Mouse (Mus musculus) lung, postnatal 4 days (tissue): ENCODE data around the gene Pdcd1lg2.

Experiments used
- DNase-seq, 2 experiments: peaks; one replicate each; pipeline ENCODE4 v3.0.0; 2021

Pdcd1lg2 gene

GRCm38 (mm10) chr19:29419946-29420345, 9.2 kb downstream of the Pdcd1lg2 start:
- DNase-seq = peak in 1 of 2 experiments; percentile 37

- DNase-seq = no peak
Measured at GRCm38 (mm10) chr19:29420397-29420796, 9.7 kb downstream of the Pdcd1lg2 start.

DNA sequence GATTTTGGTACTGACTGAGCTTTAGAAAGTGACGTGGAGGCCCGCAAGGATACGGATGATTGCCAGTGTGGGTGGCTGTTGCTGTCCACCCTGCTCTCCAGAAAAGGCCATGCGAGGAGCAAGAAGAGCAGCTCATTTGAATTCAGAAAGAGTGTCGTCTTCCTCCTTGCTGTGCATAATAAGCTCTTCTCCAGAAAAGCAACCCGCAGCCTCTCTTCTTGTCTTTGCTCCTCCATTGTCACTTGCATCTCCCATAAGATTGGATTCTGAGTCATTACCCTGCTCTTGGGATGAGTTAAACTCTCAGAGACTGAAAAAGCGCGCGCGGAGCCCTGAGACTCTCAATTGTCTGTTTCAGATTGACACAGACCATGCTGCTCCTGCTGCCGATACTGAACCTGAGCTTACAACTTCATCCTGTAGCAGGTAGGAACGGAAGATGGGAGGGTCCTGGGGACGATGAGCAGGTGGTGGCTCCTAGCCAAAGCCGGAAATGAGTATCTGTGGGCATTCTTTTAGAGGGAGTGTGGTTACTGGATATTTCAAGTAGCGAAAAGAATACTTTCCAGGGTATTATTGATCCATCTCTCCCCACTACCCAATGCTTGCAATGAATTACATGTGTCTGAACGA, 11.4 kb downstream of the Pdcd1lg2 start:
- DNase-seq = no peak

- DNase-seq = no peak
Measured at GRCm38 (mm10) chr19:29422796-29423195, 12.1 kb downstream of the Pdcd1lg2 start.

- DNase-seq = no peak
Measured at GRCm38 (mm10) chr19:29430516-29430915, 19.8 kb downstream of the Pdcd1lg2 start.

GRCm38 (mm10) chr19:29430953-29431352, 20.2 kb downstream of the Pdcd1lg2 start:
- DNase-seq = no peak

GRCm38 (mm10) chr19:29436793-29437479, 26.2 kb downstream of the Pdcd1lg2 start:
- DNase-seq = no peak

DNA sequence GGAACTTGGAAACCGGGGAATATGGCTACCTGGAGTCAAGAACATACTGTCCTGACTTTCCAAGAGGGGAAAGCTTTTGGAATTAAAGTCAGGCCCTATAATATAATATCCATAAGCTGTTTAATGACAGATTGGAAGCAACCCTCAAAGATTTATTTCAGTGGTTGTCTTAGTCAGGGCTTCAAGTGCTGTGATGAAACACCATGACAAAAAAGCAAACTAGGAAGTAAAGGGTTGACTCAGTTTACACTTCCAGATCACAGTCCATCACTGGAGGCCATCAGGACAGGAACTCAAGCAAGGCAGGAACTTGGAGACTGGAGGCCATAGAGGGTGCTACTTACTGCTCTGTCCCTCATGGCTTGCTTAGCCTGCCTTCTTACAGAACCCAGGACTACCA, 27.1 kb downstream of the Pdcd1lg2 start:
- DNase-seq = no peak

DNA sequence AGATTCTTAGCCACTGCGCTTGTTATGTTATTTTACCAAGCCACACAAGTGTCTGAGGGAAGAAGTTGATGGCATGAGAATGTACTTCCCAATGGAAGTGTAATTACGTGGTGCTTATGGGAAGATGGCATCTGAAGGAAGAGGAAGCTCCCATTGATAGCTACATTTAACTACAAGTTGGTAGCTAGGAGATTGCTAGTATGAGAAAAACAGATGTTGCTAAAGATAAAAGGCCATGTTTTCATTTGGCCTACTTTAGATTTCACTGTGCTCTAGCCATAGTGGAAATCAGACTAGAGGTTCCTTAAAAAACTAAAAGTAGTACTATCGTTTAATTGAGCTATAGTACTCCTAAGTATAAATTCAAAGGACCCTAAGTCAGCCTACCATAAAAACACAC, 28.5 kb downstream of the Pdcd1lg2 start:
- DNase-seq = no peak

GRCm38 (mm10) chr19:29442492-29442891, 31.8 kb downstream of the Pdcd1lg2 start:
- DNase-seq = no peak

- DNase-seq = no peak
Measured at GRCm38 (mm10) chr19:29444364-29444763, 33.6 kb downstream of the Pdcd1lg2 start.

- no peak for DNase-seq
Measured at GRCm38 (mm10) chr19:29448373-29448772, 37.7 kb downstream of the Pdcd1lg2 start.

GRCm38 (mm10) chr19:29450376-29450775, 39.7 kb downstream of the Pdcd1lg2 start:
- no peak for DNase-seq

GRCm38 (mm10) chr19:29454141-29454601, 43.5 kb downstream of the Pdcd1lg2 start:
- DNase-seq = no peak

- no peak for DNase-seq
Measured at GRCm38 (mm10) chr19:29455156-29455555, 44.4 kb downstream of the Pdcd1lg2 start.

DNA sequence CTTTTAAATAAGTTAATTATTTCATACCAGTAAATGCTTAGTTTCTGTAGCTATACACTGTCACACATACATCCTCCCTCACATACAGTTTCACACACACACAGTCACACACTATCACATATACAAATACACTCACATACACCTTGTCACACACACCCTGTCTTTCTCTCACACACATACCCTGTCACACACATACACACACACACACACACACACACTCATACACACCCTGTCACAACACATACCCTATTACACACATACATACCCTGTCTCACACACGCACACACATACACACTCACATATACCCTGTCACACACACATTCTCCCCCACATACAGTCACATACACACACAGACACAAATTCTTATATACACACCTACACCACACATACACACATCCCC, 47.3 kb downstream of the Pdcd1lg2 start:
- no peak for DNase-seq

GRCm38 (mm10) chr19:29462462-29462861, 51.7 kb downstream of the Pdcd1lg2 start:
- DNase-seq = peak in 1 of 2 experiments; percentile 31

- no peak for DNase-seq
Measured at GRCm38 (mm10) chr19:29463645-29464395, 53.1 kb downstream of the Pdcd1lg2 start.

DNA sequence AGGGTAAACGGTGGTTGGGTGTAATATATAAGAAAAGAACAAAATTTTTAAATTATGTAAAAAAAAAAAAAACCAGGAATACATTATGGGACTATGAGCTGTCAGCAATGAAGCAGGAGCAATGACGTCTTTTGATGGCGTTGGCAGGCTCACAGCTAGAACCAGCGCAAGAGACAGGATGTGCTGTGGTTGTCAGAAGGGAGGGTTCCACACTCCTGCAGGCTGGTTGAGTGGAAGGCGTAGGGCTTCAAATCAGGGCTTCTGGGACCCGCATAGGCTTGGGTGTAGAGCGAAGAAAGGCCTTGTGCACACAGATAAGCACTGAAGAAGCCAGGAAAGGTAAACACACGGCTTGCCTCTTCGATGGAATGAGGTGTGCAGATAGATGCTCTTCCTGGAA, 56.1 kb downstream of the Pdcd1lg2 start:
- no peak for DNase-seq

DNA sequence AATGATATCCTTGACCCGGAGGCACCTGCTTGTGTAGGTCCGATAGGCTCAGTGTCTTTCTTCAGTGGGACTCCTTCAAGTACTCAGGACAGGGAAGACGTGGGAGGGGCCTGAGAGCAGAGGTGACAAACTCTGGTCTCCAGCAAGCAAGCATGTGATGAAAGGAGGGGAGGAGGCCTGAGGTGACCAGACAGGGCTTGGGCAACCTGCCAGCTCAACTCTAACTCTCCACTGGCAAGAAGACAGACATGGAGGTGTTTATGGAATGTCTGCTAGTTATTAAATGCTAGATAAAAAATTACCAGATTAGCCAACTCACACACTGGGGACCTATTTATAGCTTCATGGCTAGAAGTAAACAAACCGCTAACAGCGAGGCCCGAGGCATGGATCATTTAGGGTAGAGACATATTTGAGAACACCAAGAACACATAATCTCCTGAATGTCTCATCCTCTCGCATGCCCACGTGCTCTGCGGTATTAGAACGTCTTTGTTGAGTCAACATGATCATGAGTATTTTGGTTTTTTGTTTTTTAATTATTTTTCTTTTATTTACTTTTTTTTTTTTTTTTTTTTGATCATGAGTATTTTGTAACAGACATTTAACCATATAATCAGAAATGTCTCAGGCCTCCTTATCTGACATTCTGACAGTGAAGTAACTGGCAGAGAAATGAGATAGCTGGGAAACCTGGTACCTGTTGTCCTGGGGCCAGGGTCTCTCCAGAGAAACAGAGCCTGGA, 58.4 kb downstream of the Pdcd1lg2 start:
- DNase-seq = peak; percentile 66 to 72

DNA sequence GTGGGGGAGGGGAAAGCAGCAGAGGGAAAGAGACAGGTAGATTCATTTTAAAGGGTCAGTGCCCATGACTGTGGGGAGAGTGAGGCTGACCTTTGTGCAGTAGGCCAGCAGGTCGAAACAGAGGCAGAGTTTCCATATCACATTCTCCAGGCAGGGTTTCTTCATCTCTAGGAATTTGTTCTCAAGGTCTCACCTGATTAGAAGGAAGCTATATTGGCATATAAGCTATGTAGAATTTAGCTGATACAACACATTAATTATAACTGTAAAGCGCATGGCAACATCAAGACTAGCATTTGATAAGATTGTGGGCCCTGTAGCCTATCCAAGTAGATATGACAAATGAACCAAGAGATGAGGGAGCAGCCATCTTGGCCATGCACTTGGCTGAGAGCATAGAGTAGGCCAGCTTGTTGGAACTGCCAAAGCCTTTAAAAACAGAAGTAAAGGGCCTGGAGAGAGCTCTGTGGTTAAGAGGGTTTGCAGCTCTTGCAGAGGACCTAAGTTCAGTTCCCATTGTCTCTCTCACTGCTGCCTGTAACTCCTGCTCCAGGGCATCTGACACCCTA, 59.1 kb downstream of the Pdcd1lg2 start:
- DNase-seq = peak in 1 of 2 experiments; percentile 19

GRCm38 (mm10) chr19:29470652-29471051, 59.9 kb downstream of the Pdcd1lg2 start:
- peak; percentile 58 to 69 for DNase-seq

DNA sequence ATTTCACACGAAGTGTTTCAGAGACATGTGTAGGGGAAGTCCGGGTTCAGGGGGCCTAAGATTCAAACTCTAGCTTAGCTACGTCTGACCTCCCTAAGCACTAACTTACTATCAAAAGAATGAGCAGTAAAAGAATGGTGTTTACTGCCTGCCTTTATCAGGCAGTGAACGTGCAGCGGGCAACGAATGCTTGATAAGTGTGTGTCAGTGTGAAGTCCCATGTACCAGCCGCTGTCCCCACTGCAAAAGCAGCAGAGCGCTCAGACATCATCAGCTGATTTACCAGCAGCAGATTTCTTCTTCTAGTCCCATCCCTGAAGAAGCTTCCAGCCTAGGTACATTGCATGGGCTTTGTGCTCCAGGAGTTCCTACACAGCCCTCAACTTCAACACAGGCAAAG, 61.7 kb downstream of the Pdcd1lg2 start:
- DNase-seq = no peak
